Mouse (Mus musculus) macrophage (primary cell): Measurements from ENCODE around the gene Sin3a. TPM values are rescaled to one million over a fixed set of nuclear protein-coding genes. Genes with fewer than 3 reads are reported as not detected.

Experiments
- H3K27ac ChIP-seq: fragments of 350-480 bp; formaldehyde crosslinking; 2 replicates; pipeline ENCODE4 v1.9.0; 2021
- H3K36me3 ChIP-seq: fragments of 350-480 bp; formaldehyde crosslinking; 2 replicates; pipeline ENCODE4 v1.9.0; 2021; ENCODE audit errors: inconsistent target
- H3K4me3 ChIP-seq: fragments of 350-480 bp; formaldehyde crosslinking; 2 replicates; pipeline ENCODE4 v1.9.0; 2021; ENCODE audit errors: inconsistent target
- H3K79me2 ChIP-seq: fragments of 350-480 bp; formaldehyde crosslinking; 2 replicates; pipeline ENCODE4 v1.9.0; 2021; ENCODE audit errors: inconsistent target
- WGBS: methylation state at CpG from one replicate; pipeline ENCODE4 v1.1.7; 2026; ENCODE audit warnings: inconsistent platforms; ENCODE audit not compliant: missing documents; 5-methylcytosine and 5-hydroxymethylcytosine counted together
- polyA plus RNA-seq: library from polyadenylated mRNA; stranded (reverse); fragments of 250-400 nt; gene quantifications from 3 replicates; pipeline ENCODE4 v1.2.4, GENCODE M21; 2018; ENCODE audit warnings: inconsistent platforms

Sin3a gene
- polyA plus RNA-seq, 1 experiment from 2014 or later, result 29.7 TPM

- H3K36me3 ChIP-seq, result no peaks in the 10 kb centered on the region
- WGBS, result 2% methylated on average over 62 of the region's 72 CpGs
- peaks cover 55% of the 10 kb centered on the region for H3K79me2 ChIP-seq
- peak overlapping the region; percentile 65 for H3K4me3 ChIP-seq
- peak overlapping the region; percentile 31 for H3K27ac ChIP-seq
Observed at GRCm38 (mm10) chr9:57076701-57077660, 5.1 kb downstream of the Sin3a start.

- no peak overlapping the region for H3K4me3 ChIP-seq
- peaks cover 97% of the 10 kb centered on the region for H3K79me2 ChIP-seq
- H3K27ac ChIP-seq, result no peak overlapping the region
- peaks cover 9% of the 10 kb centered on the region for H3K36me3 ChIP-seq
- WGBS, result 100% methylated on average over 3 of the region's 3 CpGs
Observed at GRCm38 (mm10) chr9:57082236-57082635, 10.4 kb downstream of the Sin3a start.

DNA sequence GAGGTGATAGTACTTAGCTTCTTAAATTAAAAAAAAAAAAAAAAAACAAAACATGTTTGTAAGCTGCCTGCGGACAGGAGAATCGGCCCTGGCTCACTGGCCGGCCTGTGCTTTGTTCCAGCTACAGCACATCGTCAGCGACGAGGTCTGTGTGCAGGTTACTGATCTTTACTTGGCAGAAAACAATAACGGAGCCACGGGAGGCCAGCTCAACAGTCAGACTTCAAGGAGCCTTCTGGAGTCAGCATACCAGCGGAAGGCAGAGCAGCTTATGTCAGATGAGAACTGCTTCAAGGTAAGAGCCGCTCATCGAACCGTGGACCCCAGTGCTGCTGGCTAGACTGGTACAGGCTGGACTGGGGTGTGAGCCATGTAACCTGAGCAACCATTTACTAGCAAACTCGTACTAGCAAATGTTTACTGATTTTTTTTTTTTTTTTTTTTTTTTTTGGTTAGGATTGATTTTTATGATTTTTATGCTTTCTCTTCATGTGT, 45.5 kb downstream of the Sin3a start:
- Histone ChIP-seq H3K36me3 (peaks cover 83% of the 10 kb centered on the region), H3K4me3 (no peak overlapping the region), H3K27ac (no peak overlapping the region), H3K79me2 (no peaks in the 10 kb centered on the region)
- WGBS, result 98% methylated on average over 13 of the region's 13 CpGs

DNA sequence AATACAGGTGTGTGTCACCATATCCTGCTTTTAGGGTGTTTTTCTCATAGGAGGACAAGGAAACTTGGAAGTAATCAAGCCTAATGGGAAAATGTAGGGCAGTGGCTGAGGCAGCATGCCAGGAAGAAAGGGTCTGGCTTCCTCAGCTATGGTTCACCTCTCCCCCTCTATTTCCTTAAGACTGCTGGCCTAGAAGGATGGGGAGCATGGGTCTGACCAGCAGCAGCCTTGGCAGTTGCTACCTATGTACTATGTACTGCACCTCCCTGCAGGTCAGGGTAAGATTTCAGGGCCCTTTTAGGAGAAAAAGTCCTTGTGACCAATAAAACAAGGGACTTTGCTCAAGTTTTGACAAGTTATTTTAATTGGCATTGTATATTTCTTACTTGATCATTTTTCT, 57.8 kb downstream of the Sin3a start:
- Histone ChIP-seq H3K4me3 (peak overlapping the region; percentile 57), H3K79me2 (peaks cover 39% of the 10 kb centered on the region), H3K27ac (no peak overlapping the region), H3K36me3 (peaks cover 34% of the 10 kb centered on the region)

DNA sequence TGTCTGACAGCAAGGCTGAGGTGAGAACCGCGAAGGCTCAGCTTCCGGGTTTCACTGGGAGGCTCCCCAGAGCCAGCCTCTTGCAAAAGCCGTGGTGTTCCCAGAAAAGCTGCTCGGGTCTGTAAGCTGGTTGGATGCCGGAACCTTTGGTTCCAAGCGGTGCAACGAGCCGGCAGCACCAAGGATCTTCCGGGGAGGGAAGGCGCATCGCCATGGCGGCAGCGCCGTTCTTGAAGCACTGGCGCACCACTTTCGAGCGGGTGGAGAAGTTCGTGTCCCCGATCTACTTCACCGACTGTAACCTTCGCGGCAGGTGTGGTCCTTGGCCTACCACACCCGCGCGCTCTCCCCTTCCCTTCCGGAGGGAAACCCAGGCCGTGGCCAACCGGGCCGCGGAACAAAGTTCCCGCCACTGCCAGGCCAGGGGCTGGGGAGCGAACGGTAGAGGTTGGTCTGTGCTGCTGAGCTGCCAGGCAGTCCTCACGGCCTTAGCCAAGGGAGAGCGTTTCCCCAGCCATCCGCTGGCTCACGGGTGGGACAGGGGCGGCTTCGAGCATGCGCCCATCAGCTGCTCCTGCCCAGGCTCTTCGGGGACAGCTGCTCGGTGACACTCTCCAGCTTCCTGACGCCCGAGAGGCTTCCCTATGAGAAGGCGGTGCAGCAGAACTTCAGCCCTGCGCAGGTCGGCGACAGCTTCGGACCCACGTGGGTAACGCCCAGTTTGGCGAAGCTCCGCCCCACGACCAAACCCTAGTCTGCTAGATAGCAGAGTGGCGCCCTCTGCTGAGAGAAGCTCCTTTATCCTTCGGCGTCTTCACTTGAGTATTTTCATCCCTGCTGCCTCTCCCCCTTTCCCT, 59.0 kb downstream of the Sin3a start, which contains the start of gene Man2c1:
Gene Man2c1 (plus strand): TSS at position 114 of the 857 bp plus-strand sequence.
- peaks cover 39% of the 10 kb centered on the region for H3K79me2 ChIP-seq
- peak within 1 kb of the TSS; percentile 57 for H3K4me3 ChIP-seq
- H3K27ac ChIP-seq, result peak within 1 kb of the TSS; percentile 66
- peaks cover 46% of the 10 kb centered on the region for H3K36me3 ChIP-seq
- 1% methylated on average over 58 of the region's 58 CpGs for WGBS

GRCm38 (mm10) chr9:57137246-57137645, 65.4 kb downstream of the Sin3a start:
- Histone ChIP-seq H3K79me2 (no peaks in the 10 kb centered on the region), H3K4me3 (no peak overlapping the region), H3K36me3 (peaks cover 77% of the 10 kb centered on the region), H3K27ac (no peak overlapping the region)
- WGBS, result 94% methylated on average over 6 of the region's 6 CpGs

GRCm38 (mm10) chr9:57137777-57138176, 65.9 kb downstream of the Sin3a start:
- Histone ChIP-seq H3K36me3 (peaks cover 77% of the 10 kb centered on the region), H3K27ac (no peak overlapping the region)

DNA sequence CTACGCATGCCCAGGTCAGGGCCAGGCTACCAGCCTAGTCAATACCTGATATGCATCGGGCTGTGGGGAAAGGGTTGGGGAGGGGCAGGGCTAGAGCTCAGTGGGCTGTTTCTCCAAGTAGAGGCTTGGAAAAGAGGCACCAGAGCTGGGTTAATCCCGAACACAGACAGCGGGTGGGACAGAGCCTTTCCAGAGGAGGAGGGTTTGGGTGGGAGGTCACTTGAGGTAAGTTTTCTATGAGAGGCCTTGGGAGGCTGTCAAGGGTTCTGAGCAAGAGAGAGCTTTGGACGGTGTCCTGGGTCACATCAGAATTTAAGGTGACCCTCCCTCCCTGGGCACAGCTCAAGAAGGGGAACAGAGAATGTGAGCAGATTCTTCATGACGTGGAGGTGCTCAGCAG, 66.7 kb downstream of the Sin3a start:
- no peaks in the 10 kb centered on the region for H3K79me2 ChIP-seq
- H3K27ac ChIP-seq, result no peak overlapping the region
- peaks cover 84% of the 10 kb centered on the region for H3K36me3 ChIP-seq
- WGBS, result 95% methylated on average over 6 of the region's 6 CpGs
- H3K4me3 ChIP-seq, result no peak overlapping the region

More at GRCm38 (mm10) chr9:57137777-57138176, 65.9 kb downstream of the Sin3a start:
- 90% methylated on average over 9 of the region's 9 CpGs for WGBS
- Histone ChIP-seq H3K4me3 (no peak overlapping the region), H3K79me2 (no peaks in the 10 kb centered on the region)

GRCm38 (mm10) chr9:57139110-57139509, 67.3 kb downstream of the Sin3a start:
- H3K36me3 ChIP-seq, result peaks cover 87% of the 10 kb centered on the region
- H3K27ac ChIP-seq, result no peak overlapping the region
- 97% methylated on average over 9 of the region's 9 CpGs for WGBS
- no peak overlapping the region for H3K4me3 ChIP-seq
- H3K79me2 ChIP-seq, result no peaks in the 10 kb centered on the region

GRCm38 (mm10) chr9:57139571-57139970, 67.7 kb downstream of the Sin3a start:
- WGBS, result 92% methylated on average over 4 of the region's 5 CpGs
- no peak overlapping the region for H3K4me3 ChIP-seq
- H3K36me3 ChIP-seq, result peaks cover 82% of the 10 kb centered on the region
- no peaks in the 10 kb centered on the region for H3K79me2 ChIP-seq
- H3K27ac ChIP-seq, result no peak overlapping the region

GRCm38 (mm10) chr9:57141417-57142353, 69.8 kb downstream of the Sin3a start:
- 78% methylated on average over 16 of the region's 17 CpGs for WGBS
- H3K27ac ChIP-seq, result no peak overlapping the region
- no peak overlapping the region for H3K4me3 ChIP-seq
- H3K79me2 ChIP-seq, result no peaks in the 10 kb centered on the region
- H3K36me3 ChIP-seq, result peaks cover 61% of the 10 kb centered on the region

DNA sequence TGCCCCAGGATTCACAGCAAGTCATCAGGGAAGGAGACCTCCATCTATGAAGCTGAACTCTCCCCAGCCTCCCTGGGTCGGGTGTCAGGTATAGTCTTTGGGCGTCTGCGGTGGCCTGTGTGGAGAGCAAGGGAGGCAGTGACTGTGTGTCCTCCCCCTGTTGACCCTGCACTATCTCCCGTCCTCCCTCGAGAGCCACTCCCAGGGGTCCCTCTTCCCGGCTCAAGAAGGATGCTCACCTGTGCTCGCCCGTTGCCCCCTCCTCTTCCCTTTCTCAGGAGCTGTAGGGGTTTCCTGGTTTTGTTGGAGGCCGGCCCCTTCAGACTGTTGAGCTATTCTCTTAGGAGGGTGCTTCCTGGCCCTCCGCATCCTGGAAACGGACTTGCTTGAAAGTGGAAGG, 71.4 kb downstream of the Sin3a start:
- Histone ChIP-seq H3K79me2 (no peaks in the 10 kb centered on the region), H3K4me3 (no peak overlapping the region), H3K36me3 (peaks cover 46% of the 10 kb centered on the region), H3K27ac (no peak overlapping the region)
- 97% methylated on average over 11 of the region's 11 CpGs for WGBS

DNA sequence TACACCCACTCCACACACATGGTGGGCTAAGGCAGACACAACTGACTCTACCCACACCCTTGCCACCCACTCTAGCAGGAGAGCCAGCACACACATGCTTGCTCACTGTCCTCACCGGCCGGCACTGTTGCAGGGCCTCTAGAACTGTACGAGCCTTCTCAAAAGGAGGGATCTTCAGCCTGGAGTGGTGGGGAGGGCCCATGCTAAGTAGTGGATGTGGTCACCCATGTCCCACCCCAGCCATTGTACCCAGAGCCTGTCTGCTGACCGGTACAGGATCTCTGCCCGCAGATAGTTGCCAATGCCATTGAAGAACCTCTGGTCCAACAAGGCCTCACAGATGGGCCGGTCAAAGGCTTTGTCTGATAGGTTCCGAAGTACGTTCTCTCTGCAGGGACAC, 73.0 kb downstream of the Sin3a start:
- WGBS, result 96% methylated on average over 8 of the region's 8 CpGs
- no peaks in the 10 kb centered on the region for H3K79me2 ChIP-seq
- no peak overlapping the region for H3K27ac ChIP-seq
- no peak overlapping the region for H3K4me3 ChIP-seq
- H3K36me3 ChIP-seq, result peaks cover 30% of the 10 kb centered on the region
